Mouse (Mus musculus) limb, embryonic 14.5 days (tissue): ENCODE data around the gene Pax2. TPM values are rescaled to one million over a fixed set of nuclear protein-coding genes. Genes with fewer than 3 reads are reported as not detected.

Experiments used
- ATAC-seq: fragments of 200-750 bp; cut with Nextera tagmentation; 2 replicates; pipeline ENCODE4 v1.8.0; 2017; ENCODE audit warnings: low read depth, moderate number of reproducible peaks, moderate TSS enrichment; ENCODE audit not compliant: low FRiP score
- DNase-seq: peaks from one replicate; pipeline ENCODE4 v3.0.0-alpha.2; 2015; ENCODE audit warnings: low spot score
- H3K27ac ChIP-seq: fragments of 300-500 bp; sonication (generic); replicated peaks from 2 replicates; pipeline ENCODE4 v1.5.1; 2014; ENCODE audit warnings: low read depth, mild to moderate bottlenecking, low read length, moderate library complexity, mixed read lengths
- H3K27me3 ChIP-seq: fragments of 300-500 bp; sonication (generic); 2 replicates; pipeline ENCODE4 v1.6.1; 2014; ENCODE audit warnings: low read length, mixed read lengths; ENCODE audit not compliant: control insufficient read depth, insufficient read depth
- H3K36me3 ChIP-seq: fragments of 300-500 bp; sonication (generic); 2 replicates; pipeline ENCODE4 v1.6.1; 2014; ENCODE audit warnings: mild to moderate bottlenecking, low read length, moderate library complexity, mixed read lengths; ENCODE audit not compliant: control insufficient read depth, insufficient read depth
- H3K4me1 ChIP-seq: fragments of 300-500 bp; sonication (generic); 2 replicates; pipeline ENCODE4 v1.6.1; 2014; ENCODE audit warnings: antibody characterized with exemption, low read length, mixed read lengths; ENCODE audit not compliant: control insufficient read depth, insufficient read depth
- H3K4me2 ChIP-seq: fragments of 300-500 bp; sonication (generic); replicated peaks from 2 replicates; pipeline ENCODE4 v1.6.1; 2014; ENCODE audit warnings: low read depth, mild to moderate bottlenecking, low read length, moderate library complexity; ENCODE audit not compliant: severe bottlenecking
- H3K4me3 ChIP-seq: fragments of 300-500 bp; sonication (generic); replicated peaks from 2 replicates; pipeline ENCODE4 v1.5.1; 2014; ENCODE audit warnings: low read length
- H3K9ac ChIP-seq: fragments of 300-500 bp; sonication (generic); 2 replicates; pipeline ENCODE4 v1.6.1; 2014; ENCODE audit warnings: mild to moderate bottlenecking, low read depth, low read length, moderate library complexity; ENCODE audit not compliant: severe bottlenecking
- H3K9me3 ChIP-seq: fragments of 300-500 bp; sonication (generic); 2 replicates; pipeline ENCODE4 v1.6.1; 2016; ENCODE audit warnings: low read length; ENCODE audit not compliant: control insufficient read depth
- POLR2A ChIP-seq: fragments of 200-500 bp; IDR thresholded peaks from 2 replicates; pipeline ENCODE4 v1.8.0; 2012; ENCODE audit warnings: inconsistent platforms, mild to moderate bottlenecking, moderate library complexity, borderline replicate concordance; ENCODE audit not compliant: insufficient read depth, insufficient read length; ENCODE audit errors: extremely low read depth
- WGBS: fragments of 180-500 bp; shearing (Covaris S2); extraction: QIAGEN DNeasy Blood & Tissue Kit; methylation state at CpG from one replicate; pipeline ENCODE4 v1.1.7; 2014; 5-methylcytosine and 5-hydroxymethylcytosine counted together
- polyA plus RNA-seq, 2 experiments: library from polyadenylated mRNA; depleted of rRNA in 1 of 2; stranded (reverse) in 1 of 2; unstranded in 1 of 2; fragments of >200 nt; fragmentation: Nextera tagmentation in 1 of 2; extraction: Ambion mirVana in 1 of 2; gene quantifications; 2 replicates each; pipeline versions ENCODE4 v1.2.1 to v1.2.3; 2012 to 2014

The Pax2 gene
- polyA plus RNA-seq, 2 experiments, result 0.05 TPM; not detected in 1

GRCm38 (mm10) chr19:44760259-44761131 lies 4.7 kb downstream of the Pax2 start:
- Histone ChIP-seq H3K27ac (no peak overlapping the region), H3K9me3 (no peaks in the 10 kb centered on the region), H3K36me3 (no peaks in the 10 kb centered on the region), H3K27me3 (peaks cover 98% of the 10 kb centered on the region), H3K4me2 (no peak overlapping the region), H3K9ac (no peak overlapping the region), H3K4me3 (no peak overlapping the region), H3K4me1 (0 out of 2 replicates have a peak, but pooled peaks cover 10% of the 10 kb centered on the region)
- ATAC-seq (no peak), DNase-seq (no peak)
- no peak for TF ChIP-seq POLR2A
- WGBS, result 3% methylated on average over 39 of the region's 39 CpGs

GRCm38 (mm10) chr19:44762121-44762621 lies 6.3 kb downstream of the Pax2 start:
- Histone ChIP-seq H3K4me3 (no peak overlapping the region), H3K36me3 (no peaks in the 10 kb centered on the region), H3K27me3 (peaks cover 84% of the 10 kb centered on the region), H3K9ac (no peak overlapping the region), H3K4me1 (no peaks in the 10 kb centered on the region), H3K9me3 (no peaks in the 10 kb centered on the region), H3K27ac (no peak overlapping the region), H3K4me2 (no peak overlapping the region)
- no peak for TF ChIP-seq POLR2A
- 33% methylated on average over 7 of the region's 7 CpGs for WGBS
- ATAC-seq (no peak), DNase-seq (no peak)

GRCm38 (mm10) chr19:44770268-44771050 lies 14.6 kb downstream of the Pax2 start:
- Histone ChIP-seq H3K36me3 (no peaks in the 10 kb centered on the region), H3K9me3 (no peaks in the 10 kb centered on the region), H3K9ac (no peak overlapping the region), H3K4me2 (no peak overlapping the region), H3K4me3 (no peak overlapping the region), H3K27me3 (peaks cover 11% of the 10 kb centered on the region), H3K4me1 (no peaks in the 10 kb centered on the region), H3K27ac (no peak overlapping the region)
- DNase-seq (no peak), ATAC-seq (no peak)
- TF ChIP-seq POLR2A, result no peak
- 62% methylated on average over 6 of the region's 6 CpGs for WGBS

GRCm38 (mm10) chr19:44771499-44771898 lies 15.7 kb downstream of the Pax2 start:
- WGBS, result 84% methylated on average over 13 of the region's 13 CpGs
- Histone ChIP-seq H3K27ac (no peak overlapping the region), H3K4me3 (no peak overlapping the region), H3K27me3 (peaks cover 8% of the 10 kb centered on the region; the same call in 1 of the 2 replicates), H3K9ac (no peak overlapping the region), H3K9me3 (no peaks in the 10 kb centered on the region), H3K36me3 (no peaks in the 10 kb centered on the region), H3K4me2 (no peak overlapping the region), H3K4me1 (no peaks in the 10 kb centered on the region)
- ATAC-seq (no peak), DNase-seq (no peak)
- TF ChIP-seq POLR2A, result no peak

- Histone ChIP-seq H3K4me2 (no peak overlapping the region), H3K27ac (no peak overlapping the region), H3K36me3 (no peaks in the 10 kb centered on the region), H3K9ac (no peak overlapping the region), H3K27me3 (0 out of 2 replicates have a peak, but pooled peaks cover 11% of the 10 kb centered on the region), H3K4me3 (no peak overlapping the region), H3K4me1 (no peaks in the 10 kb centered on the region), H3K9me3 (no peaks in the 10 kb centered on the region)
- 65% methylated on average over 3 of the region's 3 CpGs for WGBS
- no peak for ATAC-seq
- DNase-seq, result no peak
- TF ChIP-seq POLR2A, result no peak
These were observed 26.1 kb downstream of the Pax2 start for GRCm38 (mm10) chr19:44781987-44782386.
